Mouse (Mus musculus) bone marrow macrophage, adult 2 months (primary cell): ENCODE measurements around the gene Ly86.

Source experiments
- CTCF ChIP-seq: IDR thresholded peaks from 2 replicates; pipeline ENCODE4 v1.5.1; 2012; ENCODE audit warnings: low read depth, mild to moderate bottlenecking, low read length, moderate library complexity
- POLR2A ChIP-seq: IDR thresholded peaks from 2 replicates; pipeline ENCODE4 v1.6.1; 2012; ENCODE audit warnings: mild to moderate bottlenecking, low read depth, low read length, borderline replicate concordance

DNA sequence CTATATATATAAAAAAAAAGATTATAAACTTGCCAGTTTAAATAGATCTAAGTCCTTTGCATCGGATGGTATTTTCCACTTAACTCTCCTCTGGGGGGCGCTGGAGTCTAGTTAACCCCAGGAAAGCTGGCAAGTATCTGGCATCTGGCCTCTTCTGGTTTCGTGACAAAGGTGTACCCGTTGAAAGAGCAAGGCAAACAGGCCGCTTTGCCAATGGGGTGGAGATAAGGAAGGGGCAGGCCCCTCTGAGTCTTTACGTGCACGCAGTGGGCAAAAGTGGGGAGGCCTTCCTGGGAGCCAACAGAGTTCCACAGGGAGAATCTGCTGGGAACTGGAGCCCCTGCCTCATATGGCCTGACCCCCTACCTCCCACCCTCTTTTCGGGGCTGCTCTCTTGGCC is 122.8 kb downstream of the Ly86 start:
- 0 out of 2 replicates have a peak, but pooled peaks have one; percentile 25 for TF ChIP-seq CTCF
- TF ChIP-seq POLR2A: no peak
